Mouse (Mus musculus): ENCODE data around the gene Tcf12.

Tcf12 gene

GRCm38 (mm10) chr9:71975141-71975540, 136.5 kb downstream of the Tcf12 start:
- DNase-seq = no peak

GRCm38 (mm10) chr9:71974541-71974959, 137.1 kb downstream of the Tcf12 start:
- DNase-seq = no peak

DNA sequence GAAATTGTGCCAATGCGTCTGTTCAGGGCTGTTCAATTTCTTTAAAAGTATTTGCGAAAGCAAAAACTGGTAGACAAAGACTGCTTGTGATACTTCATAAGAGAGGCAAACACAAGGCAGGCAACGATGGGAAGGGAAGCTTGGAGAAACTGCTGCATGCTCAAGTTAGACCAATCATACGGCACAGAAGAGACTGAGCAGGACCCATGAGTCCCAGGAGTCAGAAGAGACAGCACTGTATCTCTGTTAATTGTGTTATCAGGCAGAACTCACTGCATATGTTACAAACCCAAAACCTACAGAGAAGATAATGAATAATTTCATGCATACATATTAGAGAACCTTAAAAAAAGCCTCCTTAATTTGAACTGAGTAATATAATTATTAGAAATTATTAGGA, 147.6 kb downstream of the Tcf12 start:
- DNase-seq = no peak

GRCm38 (mm10) chr9:71960026-71960396, 151.7 kb downstream of the Tcf12 start:
- peak; percentile 25 for DNase-seq

- DNase-seq = no peak
These were observed 152.2 kb downstream of the Tcf12 start for GRCm38 (mm10) chr9:71959259-71960025.

DNA sequence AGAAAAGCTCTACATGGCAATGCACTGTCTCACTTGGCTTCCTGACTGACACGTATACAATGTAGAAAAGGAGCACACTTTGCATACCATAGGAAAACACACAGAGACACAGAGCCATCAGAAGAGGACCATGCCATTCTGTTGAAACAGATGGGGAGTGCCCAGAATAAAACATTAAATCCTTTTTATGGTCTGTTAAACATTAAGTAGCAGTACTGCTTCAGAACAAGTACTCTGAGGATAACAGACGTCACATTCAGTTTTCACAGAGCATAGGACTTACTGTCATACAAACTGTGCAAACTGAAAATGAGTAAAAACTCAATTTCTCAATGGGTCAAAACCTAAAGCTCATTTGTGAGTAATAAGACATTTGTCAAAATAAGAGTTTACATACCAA, 158.5 kb downstream of the Tcf12 start:
- peak; percentile 11 for DNase-seq

GRCm38 (mm10) chr9:71952621-71953076, 159.0 kb downstream of the Tcf12 start:
- no peak for DNase-seq

GRCm38 (mm10) chr9:71951926-71952325, 159.7 kb downstream of the Tcf12 start:
- no peak for DNase-seq

DNA sequence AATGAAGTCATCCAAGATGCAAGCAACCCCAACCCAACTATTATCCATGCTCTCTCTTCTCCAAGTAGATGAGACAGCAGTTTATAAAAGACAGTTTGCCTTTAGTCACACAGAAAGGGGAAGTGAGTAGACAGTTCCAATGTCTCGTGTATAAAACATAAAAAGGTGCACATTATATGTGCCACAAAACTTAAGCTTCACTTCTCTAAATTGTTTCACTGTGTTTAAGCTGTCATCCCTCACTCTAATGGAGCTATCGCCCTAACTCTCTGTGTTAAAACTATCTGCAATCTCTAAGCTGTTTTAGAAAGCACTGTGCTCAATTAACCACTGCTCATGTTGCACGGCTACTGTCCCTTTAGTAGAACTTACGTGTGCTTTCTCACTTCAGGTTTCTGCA, 160.3 kb downstream of the Tcf12 start:
- DNase-seq = no peak

DNA sequence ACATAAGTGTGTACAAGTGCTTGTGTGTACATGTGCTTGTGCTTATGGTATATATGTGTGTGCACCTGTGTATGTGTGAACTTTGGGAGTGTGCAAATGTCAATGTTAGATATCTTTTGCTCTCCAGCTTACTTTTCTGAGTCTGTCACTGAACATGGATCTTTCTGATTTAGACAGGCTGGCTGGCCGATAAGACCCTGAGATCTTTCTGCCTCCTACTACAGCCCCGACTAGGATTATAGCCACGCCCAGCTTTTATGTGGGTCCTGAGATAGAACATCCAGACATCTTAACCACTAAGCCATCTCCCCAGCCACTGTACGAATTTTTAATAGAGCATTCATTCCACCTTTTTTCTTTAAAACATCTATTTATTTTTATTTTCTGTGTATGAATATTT, 166.9 kb downstream of the Tcf12 start:
- DNase-seq = no peak

DNA sequence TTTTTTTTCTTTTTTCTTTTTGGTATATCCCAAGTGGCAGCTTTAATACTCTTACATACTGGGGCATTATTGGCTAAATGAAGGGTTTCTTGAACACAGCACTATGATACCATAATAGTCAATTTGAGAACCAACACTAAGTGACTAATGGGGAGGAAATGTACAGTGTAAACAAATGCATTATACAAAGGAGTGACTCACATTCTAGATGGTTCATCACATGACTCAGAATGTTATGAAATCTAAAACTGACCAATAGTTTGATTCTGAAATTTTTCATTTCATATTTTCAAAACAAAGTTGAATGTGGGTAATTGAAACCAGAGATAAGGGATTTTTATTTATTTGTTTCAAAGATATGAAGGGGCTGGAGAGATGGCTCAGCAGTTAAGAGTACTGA, 169.2 kb downstream of the Tcf12 start:
- no peak for DNase-seq

GRCm38 (mm10) chr9:71940016-71940415, 171.7 kb downstream of the Tcf12 start:
- DNase-seq = no peak

GRCm38 (mm10) chr9:71936199-71936598, 175.5 kb downstream of the Tcf12 start:
- DNase-seq = no peak

GRCm38 (mm10) chr9:71934833-71935232, 176.8 kb downstream of the Tcf12 start:
- no peak for DNase-seq

- no peak for DNase-seq
These were observed 179.7 kb downstream of the Tcf12 start for GRCm38 (mm10) chr9:71931965-71932364.

DNA sequence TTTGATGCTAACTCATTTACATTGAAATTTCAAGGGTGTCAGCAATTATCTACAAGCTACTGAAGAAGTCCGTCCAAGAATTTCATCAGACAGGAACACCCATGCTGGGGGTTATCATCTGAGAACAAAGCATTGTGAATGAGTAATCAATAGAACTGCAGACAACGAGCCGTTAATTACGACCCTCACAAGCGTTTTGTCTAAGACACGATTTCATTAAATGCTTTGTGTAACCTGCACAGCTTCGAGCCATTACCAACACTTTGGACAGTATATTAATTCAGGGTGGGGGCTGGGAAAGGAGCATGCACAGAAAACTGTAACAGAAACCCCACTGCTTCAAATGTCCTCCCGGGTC, 180.3 kb downstream of the Tcf12 start:
- DNase-seq = no peak

- no peak for DNase-seq
These were observed 181.0 kb downstream of the Tcf12 start for GRCm38 (mm10) chr9:71930431-71931357.

GRCm38 (mm10) chr9:71916662-71916953, 195.1 kb downstream of the Tcf12 start:
- no peak for DNase-seq

GRCm38 (mm10) chr9:71915871-71916661, 195.6 kb downstream of the Tcf12 start:
- DNase-seq = peak; percentile 10

GRCm38 (mm10) chr9:71906522-71906921, 205.1 kb downstream of the Tcf12 start:
- DNase-seq = no peak

DNA sequence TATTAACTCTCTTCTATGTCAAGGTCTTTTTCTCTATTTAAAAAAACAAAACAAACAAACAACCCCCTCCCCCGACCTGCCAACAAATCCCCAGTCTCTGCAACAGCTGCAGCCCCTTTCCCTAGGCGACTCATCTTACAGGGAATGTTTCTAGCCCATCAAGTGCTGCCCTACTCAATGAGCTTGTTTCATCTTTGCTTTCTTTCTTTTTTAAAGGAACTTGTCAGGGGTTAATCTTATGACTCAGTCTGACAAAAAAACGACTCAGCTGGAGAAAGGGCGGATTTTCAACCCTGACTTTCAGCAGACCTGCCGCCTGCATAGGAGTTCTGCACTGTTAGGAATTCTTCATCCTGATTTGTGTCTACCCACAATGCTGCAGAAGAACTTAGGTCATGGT, 212.8 kb downstream of the Tcf12 start:
- no peak for DNase-seq

GRCm38 (mm10) chr9:71897399-71897798, 214.3 kb downstream of the Tcf12 start:
- DNase-seq = no peak

- peak; percentile 38 for DNase-seq
These were observed 215.5 kb downstream of the Tcf12 start for GRCm38 (mm10) chr9:71895931-71896724.

Measured in kidney, adult 9 months (tissue).